Mouse (Mus musculus) G1E (cell line): ENCODE measurements at regions not wholly inside any gene's neighbourhood (a gene's known extent, or its start where the extent isn't known, plus 50 kb on each side); places are given as distances from the start of the nearest gene placed in this dataset.

Source experiments
- ATAC-seq: 2 replicates; pipeline ENCODE4 v1.8.0; 2016; ENCODE audit warnings: mild to moderate bottlenecking; ENCODE audit not compliant: insufficient number of reproducible peaks, poor library complexity, low FRiP score, severe bottlenecking; ENCODE audit errors: extremely low read depth
- DNase-seq: peaks from one replicate; pipeline ENCODE4 v3.0.0; 2012; ENCODE audit warnings: low spot score
- H3K27me3 ChIP-seq: 2 replicates; pipeline ENCODE4 v1.6.1; 2012; ENCODE audit warnings: mild to moderate bottlenecking, low read length, inconsistent platforms; ENCODE audit not compliant: insufficient read depth
- H3K36me3 ChIP-seq: replicated peaks from 2 replicates; pipeline ENCODE3; 2012; ENCODE audit warnings: mild to moderate bottlenecking, inconsistent platforms
- H3K4me1 ChIP-seq: 2 replicates; pipeline ENCODE4 v1.6.1; 2012; ENCODE audit warnings: low read depth, low read length, inconsistent platforms, mixed read lengths; ENCODE audit not compliant: insufficient read depth
- H3K4me3 ChIP-seq: 2 replicates; pipeline ENCODE4 v1.5.1; 2012; ENCODE audit warnings: low read depth, mild to moderate bottlenecking, inconsistent platforms, low read length, moderate library complexity, mixed read lengths
- H3K9me3 ChIP-seq: replicated peaks from 2 replicates; pipeline ENCODE4 v1.6.1; 2012; ENCODE audit warnings: inconsistent platforms
- CTCF ChIP-seq: IDR thresholded peaks from 2 replicates; pipeline ENCODE4 v1.5.1; 2012; ENCODE audit warnings: low read depth, low read length, inconsistent platforms, mixed read lengths
- GATA1 ChIP-seq: IDR thresholded peaks from 2 replicates; pipeline ENCODE4 v1.6.1; 2012; ENCODE audit warnings: borderline replicate concordance, low read length, inconsistent platforms, mixed read lengths
- GATA2 ChIP-seq: IDR thresholded peaks from 2 replicates; pipeline ENCODE4 v1.6.1; 2012; ENCODE audit warnings: low read depth, low read length, inconsistent platforms, borderline replicate concordance
- POLR2AphosphoS5 ChIP-seq: IDR thresholded peaks from 2 replicates; pipeline ENCODE4 v1.6.1; 2012; ENCODE audit warnings: low read depth, low read length, inconsistent platforms; ENCODE audit not compliant: insufficient replicate concordance
- TAL1 ChIP-seq: conservative IDR thresholded peaks from 2 replicates; pipeline ENCODE4 v1.6.1; 2012; ENCODE audit warnings: low read depth, low read length, inconsistent platforms, mixed read lengths

DNA sequence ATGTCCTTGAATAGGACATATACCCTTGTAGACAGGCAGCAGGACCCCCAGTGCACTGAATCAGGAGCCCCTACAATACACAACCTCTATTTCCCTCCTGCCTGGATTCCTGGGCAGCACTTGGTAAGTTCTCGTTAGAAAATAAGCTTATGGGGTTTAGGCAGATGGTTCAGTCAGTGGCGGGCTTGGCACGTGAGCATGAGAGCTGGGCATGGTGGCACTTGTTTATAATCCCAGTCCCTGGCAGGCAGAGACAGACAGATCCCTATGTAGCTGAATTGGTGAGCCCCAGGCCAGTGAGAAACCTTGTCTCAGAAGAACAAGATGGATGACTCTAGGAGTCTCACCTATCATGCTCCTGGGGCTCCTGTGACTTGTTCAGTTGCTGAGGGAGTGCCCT is 198.9 kb downstream of the Gadd45g start:
- no peak for TF ChIP-seq TAL1
- no peak for TF ChIP-seq GATA2
- ATAC-seq = no peak
- H3K36me3 ChIP-seq = no peaks in the 10 kb centered on the region
- H3K4me1 ChIP-seq = no peaks in the 10 kb centered on the region
- no peak for DNase-seq
- H3K27me3 ChIP-seq = peaks cover 4% of the 10 kb centered on the region; the same call in 1 of the 2 replicates
- no peak overlapping the region for H3K4me3 ChIP-seq
- no peaks in the 10 kb centered on the region for H3K9me3 ChIP-seq

DNA sequence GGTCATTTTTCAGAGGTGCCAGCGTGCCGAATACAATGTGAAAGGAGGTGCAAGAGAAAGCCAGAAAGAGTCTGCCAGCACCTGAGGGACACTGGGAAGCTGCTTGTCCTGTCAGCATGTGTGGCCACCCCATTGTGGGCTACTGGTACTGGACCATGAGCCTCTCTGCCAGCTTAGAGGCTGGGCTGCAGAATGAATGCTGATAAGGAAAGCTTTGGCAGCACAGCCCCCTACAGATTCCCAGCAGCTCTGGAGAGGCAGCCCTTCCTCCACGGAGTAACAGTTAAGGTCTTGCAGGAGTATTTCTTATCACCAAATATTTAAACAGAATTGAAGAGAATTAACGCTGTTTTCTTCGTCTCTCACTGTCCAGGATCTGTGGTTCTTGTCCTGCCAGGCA is 199.5 kb downstream of the Gadd45g start:
- ATAC-seq (no peak), DNase-seq (no peak)
- Histone ChIP-seq H3K36me3 (no peaks in the 10 kb centered on the region), H3K4me3 (no peak overlapping the region), H3K4me1 (no peaks in the 10 kb centered on the region), H3K27me3 (peaks cover 4% of the 10 kb centered on the region; the same call in 1 of the 2 replicates), H3K9me3 (no peaks in the 10 kb centered on the region)
- TF ChIP-seq POLR2AphosphoS5 (no peak), TAL1 (no peak), CTCF (no peak), GATA2 (no peak), GATA1 (no peak)

DNA sequence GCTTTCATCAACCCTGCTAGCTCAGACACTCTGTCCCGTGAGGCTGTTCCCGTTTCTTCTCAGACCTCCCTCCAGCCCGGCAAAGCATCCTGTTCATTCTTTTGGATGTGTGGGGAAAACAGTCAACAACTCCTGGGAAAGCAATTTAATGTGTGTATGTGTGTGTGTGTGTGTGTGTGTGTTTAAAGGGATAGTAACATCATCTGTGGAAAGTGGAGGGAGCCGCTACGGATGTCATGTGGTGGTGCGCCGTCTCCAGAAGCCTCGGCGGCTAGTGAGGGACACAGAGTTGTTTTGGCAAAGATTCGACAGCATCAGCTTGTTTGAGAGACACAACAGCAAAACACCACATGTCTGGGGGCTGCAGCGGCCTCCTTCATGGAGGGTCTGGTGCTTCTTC is 200.2 kb downstream of the Gadd45g start:
- no peaks in the 10 kb centered on the region for H3K36me3 ChIP-seq
- no peaks in the 10 kb centered on the region for H3K9me3 ChIP-seq
- DNase-seq (no peak), ATAC-seq (no peak)
- no peaks in the 10 kb centered on the region for H3K4me1 ChIP-seq
- H3K27me3 ChIP-seq = 0 out of 2 replicates have a peak, but pooled peaks cover 4% of the 10 kb centered on the region
- H3K4me3 ChIP-seq = no peak overlapping the region
- no peak for TF ChIP-seq GATA2
- no peak for TF ChIP-seq CTCF
- no peak for TF ChIP-seq GATA1
- TF ChIP-seq POLR2AphosphoS5 = no peak
- no peak for TF ChIP-seq TAL1

DNA sequence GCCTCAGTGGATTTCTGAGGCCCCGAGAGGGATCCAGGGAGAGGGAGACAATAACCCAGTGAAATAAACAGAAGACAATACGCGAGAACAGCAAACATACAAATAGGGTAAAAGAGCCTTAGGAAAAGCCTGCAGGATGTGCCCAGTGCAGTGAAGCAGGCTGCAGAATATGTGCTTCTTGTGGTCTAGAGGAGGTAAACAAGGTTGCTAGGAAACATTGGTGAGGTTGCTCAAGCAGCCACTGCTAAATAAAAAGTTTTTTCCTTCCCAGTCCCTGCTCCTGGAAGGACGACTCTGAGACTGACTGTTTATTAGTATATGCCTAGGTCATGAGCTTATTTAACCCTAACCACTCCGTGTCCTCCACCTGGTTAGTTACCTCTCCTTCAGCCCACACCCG is 201.5 kb downstream of the Gadd45g start:
- Histone ChIP-seq H3K4me1 (no peaks in the 10 kb centered on the region), H3K4me3 (no peak overlapping the region), H3K9me3 (no peaks in the 10 kb centered on the region), H3K27me3 (0 out of 2 replicates have a peak, but pooled peaks cover 4% of the 10 kb centered on the region), H3K36me3 (no peaks in the 10 kb centered on the region)
- ATAC-seq = no peak
- TF ChIP-seq CTCF = no peak
- TF ChIP-seq GATA2 = no peak
- TF ChIP-seq TAL1 = no peak
- TF ChIP-seq GATA1 = no peak
- TF ChIP-seq POLR2AphosphoS5 = no peak
- DNase-seq = no peak

DNA sequence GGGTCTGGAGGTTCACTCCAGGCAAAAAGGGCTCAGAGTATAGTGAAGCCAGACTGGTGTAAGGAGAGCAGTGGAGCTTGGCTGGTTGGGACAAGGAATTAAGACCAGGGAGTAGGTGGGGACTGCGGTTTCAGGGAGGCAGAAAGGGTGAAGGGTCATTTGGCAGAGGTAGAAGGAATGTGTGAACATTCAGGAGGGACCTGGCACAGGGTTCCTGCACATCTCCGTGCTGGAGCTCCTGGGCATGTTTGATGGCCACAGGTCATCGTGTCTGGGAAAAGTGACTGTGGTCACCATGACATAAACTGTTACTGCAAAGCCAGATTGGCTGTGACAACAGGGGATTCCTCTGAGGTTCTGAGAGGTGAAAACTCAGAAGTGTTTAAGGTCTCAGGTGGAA is 202.3 kb downstream of the Gadd45g start:
- H3K4me1 ChIP-seq = no peaks in the 10 kb centered on the region
- TF ChIP-seq POLR2AphosphoS5 = no peak
- TF ChIP-seq GATA1 = no peak

DNA sequence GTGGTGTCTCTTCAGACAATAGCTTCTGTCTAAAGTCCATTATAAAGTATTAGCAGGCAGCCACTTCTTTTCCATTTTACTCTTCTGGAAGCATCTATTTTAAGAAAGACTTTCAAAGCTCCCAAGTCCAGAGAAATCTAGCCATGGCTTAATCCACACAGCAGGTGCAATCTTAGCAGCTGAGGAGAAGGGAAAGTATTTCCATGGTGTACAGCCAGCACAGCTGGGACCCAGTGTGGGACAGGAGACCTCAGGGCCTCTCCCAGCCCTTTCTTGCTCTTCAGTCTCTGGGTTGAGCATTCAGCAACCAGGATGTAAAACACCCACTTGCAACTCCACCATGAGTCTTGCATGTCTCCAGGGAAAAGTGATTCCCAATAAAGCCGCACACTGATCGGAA is 202.8 kb downstream of the Gadd45g start:
- TF ChIP-seq TAL1 = no peak
- no peak for TF ChIP-seq GATA1
- no peak for TF ChIP-seq POLR2AphosphoS5
- no peak for TF ChIP-seq GATA2
- ATAC-seq = no peak
- no peak for DNase-seq
- H3K9me3 ChIP-seq = no peaks in the 10 kb centered on the region
- 0 out of 2 replicates have a peak, but pooled peaks cover 4% of the 10 kb centered on the region for H3K27me3 ChIP-seq
- no peaks in the 10 kb centered on the region for H3K4me1 ChIP-seq
- H3K4me3 ChIP-seq = no peak overlapping the region
- H3K36me3 ChIP-seq = no peaks in the 10 kb centered on the region

More for the DNA sequence above, 202.3 kb downstream of the Gadd45g start:
- Histone ChIP-seq H3K36me3 (no peaks in the 10 kb centered on the region), H3K9me3 (no peaks in the 10 kb centered on the region), H3K4me3 (no peak overlapping the region), H3K27me3 (0 out of 2 replicates have a peak, but pooled peaks cover 4% of the 10 kb centered on the region)
- DNase-seq = no peak
- ATAC-seq = no peak

DNA sequence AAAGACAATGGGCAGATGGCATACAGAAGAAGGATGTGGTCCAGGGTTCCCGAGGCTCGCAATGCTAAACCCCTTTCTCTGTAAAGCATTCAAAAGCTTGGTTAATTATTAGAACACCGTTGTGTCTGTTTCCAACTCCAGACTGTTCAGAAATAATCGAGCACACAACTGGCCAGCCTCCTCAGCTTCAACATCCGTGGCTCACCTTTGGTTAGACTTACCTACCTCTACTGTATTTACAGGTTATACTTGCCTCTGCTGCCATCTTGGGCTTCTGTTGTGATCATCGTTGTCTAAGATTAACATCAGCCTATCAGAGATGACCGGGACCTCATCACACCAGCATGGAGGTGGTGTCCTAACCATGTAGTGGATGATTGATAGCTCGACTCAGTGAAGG is 209.3 kb downstream of the Gadd45g start:
- Histone ChIP-seq H3K36me3 (no peaks in the 10 kb centered on the region), H3K4me1 (no peaks in the 10 kb centered on the region), H3K9me3 (no peaks in the 10 kb centered on the region), H3K4me3 (no peak overlapping the region), H3K27me3 (peaks cover 7% of the 10 kb centered on the region; the same call in 1 of the 2 replicates)
- TF ChIP-seq TAL1 = no peak
- no peak for TF ChIP-seq GATA1
- no peak for TF ChIP-seq CTCF
- TF ChIP-seq GATA2 = no peak
- TF ChIP-seq POLR2AphosphoS5 = no peak
- DNase-seq (no peak), ATAC-seq (no peak)
